Mouse (Mus musculus): ENCODE measurements at regions not wholly inside any gene's neighbourhood (a gene's known extent, or its start where the extent isn't known, plus 50 kb on each side); places are given as distances from the start of the nearest gene placed in this dataset.

- no peak for TF ChIP-seq EP300 (optimal IDR thresholded peaks at IDR 0.05)
- TF ChIP-seq CTCF (IDR thresholded peaks at IDR 0.05; ENCODE audit: low read depth), result peak; percentile 42
- Histone ChIP-seq H3K36me3 (ENCODE audit: control insufficient read depth, insufficient read depth, low read length) (no peaks in the 10 kb centered on the region), H3K9me3 (ENCODE audit: control insufficient read depth, low read length) (no peaks in the 10 kb centered on the region), H3K27me3 (ENCODE audit: control insufficient read depth, insufficient read depth, low read length) (no peaks in the 10 kb centered on the region), H3K4me2 (replicated peaks; ENCODE audit: low read depth) (no peak overlapping the region), H3K9ac (ENCODE audit: low read length) (no peak overlapping the region), H3K4me1 (replicated peaks; ENCODE audit: control insufficient read depth, insufficient read depth) (no peaks in the 10 kb centered on the region), H3K4me3 (ENCODE audit: low read depth, low read length) (no peak overlapping the region), H3K27ac (replicated peaks) (no peak overlapping the region)
- ATAC-seq (ENCODE audit: low FRiP score, low TSS enrichment) (no peak), DNase-seq (ENCODE audit: low spot score) (no peak)
- 87% methylated on average over 5 of the region's 5 CpGs for WGBS
These were observed 67.3 kb upstream of the Rgs6 start for GRCm38 (mm10) chr12:82520840-82521239.

GRCm38 (mm10) chr12:82524987-82525386 is 63.1 kb upstream of the Rgs6 start:
- Histone ChIP-seq H3K4me3 (ENCODE audit: low read depth, low read length) (no peak overlapping the region), H3K27me3 (ENCODE audit: control insufficient read depth, insufficient read depth, low read length) (no peaks in the 10 kb centered on the region), H3K27ac (replicated peaks) (no peak overlapping the region), H3K4me1 (replicated peaks; ENCODE audit: control insufficient read depth, insufficient read depth) (no peaks in the 10 kb centered on the region), H3K4me2 (replicated peaks; ENCODE audit: low read depth) (no peak overlapping the region), H3K36me3 (ENCODE audit: control insufficient read depth, insufficient read depth, low read length) (no peaks in the 10 kb centered on the region), H3K9me3 (ENCODE audit: control insufficient read depth, low read length) (no peaks in the 10 kb centered on the region), H3K9ac (ENCODE audit: low read length) (no peak overlapping the region)
- TF ChIP-seq EP300 (optimal IDR thresholded peaks at IDR 0.05) (no peak), CTCF (IDR thresholded peaks at IDR 0.05; ENCODE audit: low read depth) (no peak)
- no peak for DNase-seq (ENCODE audit: low spot score)
- ATAC-seq (ENCODE audit: low FRiP score, low TSS enrichment), result no peak
- 77% methylated on average over 4 of the region's 4 CpGs for WGBS

All from stomach, postnatal 0 days (tissue).